ENCODE assay signal across 8 mouse cellular contexts in genomic region chr6:47314507-47315334, GRCm38 (mm10).
DNase-seq lines count a peak whose midpoint lies in the region; ATAC-seq and TF ChIP-seq lines count a peak whose summit lies in the region.

No protein-coding gene starts in this region.

- H3K27ac ChIP-seq in hindbrain, embryonic 15.5 days (replicated peaks): no peak overlapping the region
- H3K27ac ChIP-seq in stomach, postnatal 0 days (replicated peaks): no peak overlapping the region

- H3K36me3 ChIP-seq in hindbrain, embryonic 15.5 days: no peaks in the 10 kb centered on the region
- H3K36me3 ChIP-seq in stomach, postnatal 0 days (ENCODE audit: control insufficient read depth, insufficient read depth, low read length): no peaks in the 10 kb centered on the region

- peaks cover 11% of the 10 kb centered on the region for H3K4me1 ChIP-seq in hindbrain, embryonic 15.5 days (replicated peaks)
- H3K4me1 ChIP-seq in stomach, postnatal 0 days (replicated peaks; ENCODE audit: control insufficient read depth, insufficient read depth): no peaks in the 10 kb centered on the region

- no peak overlapping the region for H3K9ac ChIP-seq in hindbrain, embryonic 15.5 days
- peak overlapping the region; percentile 35; the same call in 1 of the 2 replicates for H3K9ac ChIP-seq in stomach, postnatal 0 days (ENCODE audit: low read length)

- H3K9me3 ChIP-seq in hindbrain, embryonic 15.5 days: no peaks in the 10 kb centered on the region
- H3K9me3 ChIP-seq in stomach, postnatal 0 days (ENCODE audit: control insufficient read depth, low read length): no peaks in the 10 kb centered on the region

- no peaks in the 10 kb centered on the region for H3K27me3 ChIP-seq in hindbrain, embryonic 15.5 days
- no peaks in the 10 kb centered on the region for H3K27me3 ChIP-seq in stomach, postnatal 0 days (ENCODE audit: control insufficient read depth, insufficient read depth, low read length)

- ATAC-seq in CD4-positive, CD25-positive, alpha-beta regulatory T cell, adult 4 months: peak; percentile 86
- ATAC-seq in hindbrain, embryonic 15.5 days (ENCODE audit: low FRiP score, low read depth): peak; percentile 68
- ATAC-seq in stomach, postnatal 0 days (ENCODE audit: low FRiP score, low TSS enrichment): no peak

- 59% methylated on average over 15 of the region's 15 CpGs for WGBS in hindbrain, embryonic 15.5 days
- 52% methylated on average over 15 of the region's 15 CpGs for WGBS in stomach, postnatal 0 days

- H3K4me2 ChIP-seq in hindbrain, embryonic 15.5 days: peak overlapping the region; percentile 49
- H3K4me2 ChIP-seq in stomach, postnatal 0 days (replicated peaks; ENCODE audit: low read depth): peak overlapping the region; percentile 46

- no peak for TF ChIP-seq EP300 in stomach, postnatal 0 days (optimal IDR thresholded peaks at IDR 0.05)

- peak; percentile 86 for TF ChIP-seq CTCF in stomach, postnatal 0 days (IDR thresholded peaks at IDR 0.05; ENCODE audit: low read depth)

- DNase-seq in heart, adult 11 months: peak; percentile 76
- DNase-seq in heart, postnatal 4 days: no peak
- DNase-seq in embryo, embryonic 11 days: peak; percentile 69
- peak; percentile 63 for DNase-seq in lung, postnatal 36 days
- DNase-seq in stomach, postnatal 0 days (ENCODE audit: low spot score): no peak
- no peak for DNase-seq in spleen, postnatal 4 days (ENCODE audit: low spot score in 2 of 2)

- peak overlapping the region; percentile 27 for H3K4me3 ChIP-seq in hindbrain, embryonic 15.5 days
- H3K4me3 ChIP-seq in stomach, postnatal 0 days (ENCODE audit: low read depth, low read length): peak overlapping the region; percentile 8; the same call in 1 of the 2 replicates

Comparison
In these comparisons a context has a peak if more than half of its experiments do, and no peak if none do; other contexts are left out.
1. DNase-seq: peak in heart, adult 11 months (single experiment), embryo, embryonic 11 days (single experiment) and lung, postnatal 36 days (single experiment); none in heart, postnatal 4 days (single experiment), stomach, postnatal 0 days (single experiment) and spleen, postnatal 4 days (0 of 2).